Mouse (Mus musculus) neural tube, embryonic 13.5 days (tissue): ENCODE results near the gene Prg2. TPM values are rescaled to one million over a fixed set of nuclear protein-coding genes. Genes with fewer than 3 reads are reported as not detected.

Experiments
- polyA plus RNA-seq: library from polyadenylated mRNA; unstranded; fragments of >200 nt; fragmentation: Nextera tagmentation; extraction: Ambion mirVana; gene quantifications from 2 replicates; pipeline ENCODE4 v1.2.1, GENCODE M21; 2015

Prg2 gene
- polyA plus RNA-seq, 1 experiment from 2014 or later: 0.71 TPM

Other genes starting within 250 kb of the Prg2 start
- gene Ypel4, start 246.4 kb upstream of the Prg2 start, polyA plus RNA-seq: 18.8 and 19.1 TPM in 2 replicates
- gene Gm19426, start 236.8 kb upstream of the Prg2 start, polyA plus RNA-seq: 4.7 and 7.0 TPM in 2 replicates
- 36.2 and 37.0 TPM in 2 replicates for gene Serping1, start 205.0 kb upstream of the Prg2 start, polyA plus RNA-seq
- gene Ube2l6, start 181.6 kb upstream of the Prg2 start, polyA plus RNA-seq: 17.4 and 18.3 TPM in 2 replicates
- 0.17 TPM in 1 of 2 replicates, not detected in the other for gene Smtnl1, start 157.8 kb upstream of the Prg2 start, polyA plus RNA-seq
- gene Timm10, start 153.5 kb upstream of the Prg2 start, polyA plus RNA-seq: 52.9 and 56.0 TPM in 2 replicates
- 2.4 and 3.3 TPM in 2 replicates for gene Slc43a1, start 141.6 kb upstream of the Prg2 start, polyA plus RNA-seq
- 6.8 and 7.1 TPM in 2 replicates for gene Rtn4rl2, start 93.8 kb upstream of the Prg2 start, polyA plus RNA-seq
- gene Slc43a3, start 43.9 kb upstream of the Prg2 start, polyA plus RNA-seq: 8.6 and 11.2 TPM in 2 replicates
- gene Prg3, start 7.8 kb downstream of the Prg2 start, polyA plus RNA-seq: not detected in 2 replicates
- gene Ssrp1, start 56.8 kb downstream of the Prg2 start, polyA plus RNA-seq: 165 and 186 TPM in 2 replicates
- gene P2rx3, start 57.0 kb downstream of the Prg2 start, polyA plus RNA-seq: 65.1 and 76.0 TPM in 2 replicates
- 22.6 and 23.4 TPM in 2 replicates for gene Tnks1bp1, start 67.6 kb downstream of the Prg2 start, polyA plus RNA-seq
- 41.2 and 43.7 TPM in 2 replicates for gene Aplnr, start 155.8 kb downstream of the Prg2 start, polyA plus RNA-seq
- 5.1 and 5.6 TPM in 2 replicates for gene Lrrc55, start 216.7 kb downstream of the Prg2 start, polyA plus RNA-seq